Mouse (Mus musculus) intestine, embryonic 16.5 days (tissue): Measurements from ENCODE around the gene Foxp1. TPM values are rescaled to one million over a fixed set of nuclear protein-coding genes. Genes with fewer than 3 reads are reported as not detected.
A peak's percentile ranks its signal among the peaks of the same experiment; 100 is the strongest.

ENCODE experiments used
- ATAC-seq: fragments of 200-750 bp; cut with Nextera tagmentation; 2 replicates; pipeline ENCODE4 v1.8.0; 2017; ENCODE audit warnings: moderate TSS enrichment, moderate library complexity
- H3K27ac ChIP-seq: fragments of 300-500 bp; sonication (generic); 2 replicates; pipeline ENCODE4 v1.5.1; 2014; ENCODE audit warnings: mild to moderate bottlenecking, low read length
- H3K27me3 ChIP-seq: fragments of 300-500 bp; sonication (generic); replicated peaks from 2 replicates; pipeline ENCODE4 v1.6.1; 2014; ENCODE audit warnings: low read length, control low read depth, mixed read lengths; ENCODE audit not compliant: control insufficient read depth, insufficient read depth
- H3K36me3 ChIP-seq: fragments of 300-500 bp; sonication (generic); 2 replicates; pipeline ENCODE4 v1.6.1; 2014; ENCODE audit warnings: low read length, control low read depth; ENCODE audit not compliant: control insufficient read depth, insufficient read depth
- H3K4me1 ChIP-seq: fragments of 300-500 bp; sonication (generic); 2 replicates; pipeline ENCODE4 v1.6.1; 2014; ENCODE audit warnings: low read length, control low read depth, mixed read lengths; ENCODE audit not compliant: control insufficient read depth, insufficient read depth
- H3K4me2 ChIP-seq: fragments of 300-500 bp; sonication (generic); 2 replicates; pipeline ENCODE4 v1.6.1; 2014; ENCODE audit warnings: low read depth, low read length, control low read depth
- H3K4me3 ChIP-seq: fragments of 300-500 bp; sonication (generic); 2 replicates; pipeline ENCODE4 v1.5.1; 2014; ENCODE audit warnings: mild to moderate bottlenecking, low read length
- H3K9ac ChIP-seq: fragments of 300-500 bp; sonication (generic); 2 replicates; pipeline ENCODE4 v1.6.1; 2014; ENCODE audit warnings: low read depth, low read length
- H3K9me3 ChIP-seq: fragments of 300-500 bp; sonication (generic); 2 replicates; pipeline ENCODE4 v1.6.1; 2016; ENCODE audit warnings: low read length, control low read depth; ENCODE audit not compliant: control insufficient read depth
- WGBS: fragments of 180-500 bp; shearing (Covaris S2); extraction: QIAGEN DNeasy Blood & Tissue Kit; methylation state at CpG from one replicate; pipeline ENCODE4 v1.1.7; 2014; 5-methylcytosine and 5-hydroxymethylcytosine counted together
- polyA plus RNA-seq: library from polyadenylated mRNA; unstranded; fragments of >200 nt; fragmentation: Nextera tagmentation; extraction: Ambion mirVana; gene quantifications from 2 replicates; pipeline ENCODE4 v1.2.1, GENCODE M21; 2015

The Foxp1 gene
- polyA plus RNA-seq, 1 experiment from 2014 or later: 74.8 TPM

DNA sequence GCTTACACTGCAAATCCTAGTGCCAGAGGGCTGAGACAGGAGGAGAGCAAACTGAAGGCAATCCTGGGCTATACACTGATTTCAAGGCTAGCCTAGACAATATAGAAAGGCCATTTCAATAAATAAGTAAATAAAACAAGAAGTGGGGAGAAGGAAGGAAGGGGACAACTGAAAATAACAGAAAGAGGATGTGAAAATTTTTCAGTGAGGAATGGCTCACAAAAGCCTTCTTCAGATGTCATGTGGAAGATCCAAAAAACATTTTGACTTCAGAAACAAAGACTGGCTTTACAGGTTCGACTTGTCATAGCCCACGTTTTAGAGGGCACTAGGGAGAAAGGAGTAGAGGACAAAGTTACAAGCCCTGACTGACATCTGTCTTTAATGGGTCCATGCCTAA is 335.1 kb downstream of the Foxp1 start:
- H3K9ac ChIP-seq: no peak overlapping the region
- peaks cover 20% of the 10 kb centered on the region for H3K4me1 ChIP-seq
- H3K4me3 ChIP-seq: no peak overlapping the region
- ATAC-seq: no peak
- no peaks in the 10 kb centered on the region for H3K9me3 ChIP-seq
- WGBS: 74% methylated on average over 2 of the region's 2 CpGs
- H3K36me3 ChIP-seq: no peaks in the 10 kb centered on the region
- no peak overlapping the region for H3K4me2 ChIP-seq
- no peaks in the 10 kb centered on the region for H3K27me3 ChIP-seq
- H3K27ac ChIP-seq: no peak overlapping the region

DNA sequence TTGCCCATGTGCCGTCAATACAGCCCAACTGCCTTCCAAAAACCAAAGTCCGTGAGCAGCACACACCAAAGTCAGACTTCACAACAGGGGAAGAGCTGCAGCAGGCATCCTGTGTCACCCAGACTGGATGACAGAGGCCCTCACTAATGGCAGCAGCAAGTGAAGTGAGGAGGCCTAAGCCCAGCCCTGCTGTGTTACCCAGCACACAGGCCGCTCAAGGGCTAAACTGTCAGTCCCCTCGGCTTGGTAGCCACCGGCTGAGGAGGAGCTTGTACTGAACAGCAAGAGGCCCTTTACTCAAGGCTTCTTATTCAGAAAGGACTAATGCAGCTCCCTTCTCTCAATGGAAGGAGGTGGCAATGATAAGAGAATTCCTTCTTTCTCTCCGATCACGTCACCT is 336.0 kb downstream of the Foxp1 start:
- Histone ChIP-seq H3K4me1 (peaks cover 12% of the 10 kb centered on the region), H3K4me3 (no peak overlapping the region), H3K9me3 (no peaks in the 10 kb centered on the region), H3K27ac (no peak overlapping the region), H3K4me2 (no peak overlapping the region), H3K27me3 (no peaks in the 10 kb centered on the region), H3K36me3 (no peaks in the 10 kb centered on the region), H3K9ac (no peak overlapping the region)
- ATAC-seq: 0 out of 2 replicates have a peak, but pooled peaks have one; percentile 18
- WGBS: 67% methylated on average over 7 of the region's 7 CpGs

DNA sequence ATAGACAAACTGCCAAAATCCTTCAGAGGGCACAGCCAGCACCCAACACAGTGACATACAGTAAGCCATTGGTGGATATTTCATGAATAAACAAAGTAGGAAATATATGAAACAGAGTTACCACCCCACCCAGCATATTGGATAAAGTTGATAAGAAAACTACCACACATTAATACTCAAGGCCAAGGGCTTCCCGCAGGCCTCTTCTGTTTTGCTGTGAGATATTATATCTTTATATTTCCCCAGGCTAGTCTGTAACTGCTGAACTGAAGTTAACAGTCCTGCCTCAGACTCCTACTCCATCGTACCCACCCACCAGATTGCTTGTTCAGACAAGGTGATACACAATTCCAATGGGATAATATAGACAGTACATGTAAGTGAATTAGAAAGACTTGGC is 336.7 kb downstream of the Foxp1 start:
- Histone ChIP-seq H3K4me3 (no peak overlapping the region), H3K36me3 (no peaks in the 10 kb centered on the region), H3K4me2 (no peak overlapping the region), H3K27ac (no peak overlapping the region), H3K4me1 (peaks cover 10% of the 10 kb centered on the region; the same call in 1 of the 2 replicates), H3K9ac (no peak overlapping the region), H3K27me3 (no peaks in the 10 kb centered on the region), H3K9me3 (no peaks in the 10 kb centered on the region)
- WGBS: 86% methylated on average over 2 of the region's 2 CpGs
- no peak for ATAC-seq

DNA sequence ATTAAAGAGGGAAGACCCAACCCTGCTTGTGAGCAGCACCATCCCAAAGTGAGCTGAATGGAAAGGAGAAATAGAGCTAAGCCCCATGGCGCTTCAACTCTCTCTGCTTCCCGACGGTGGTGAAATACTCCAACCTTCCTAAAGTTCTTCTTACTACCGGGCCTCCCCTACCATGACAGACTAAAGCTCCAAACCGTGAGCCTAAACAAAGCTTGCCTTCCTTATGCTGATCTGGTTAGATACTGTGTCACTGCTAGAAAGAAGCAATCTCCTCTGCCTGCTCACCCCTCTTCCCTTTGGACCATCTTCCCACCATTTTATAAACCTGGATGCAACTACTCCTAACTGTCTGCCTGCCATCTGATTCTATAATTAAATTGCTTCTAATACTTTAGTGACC is 338.5 kb downstream of the Foxp1 start:
- 92% methylated on average over 5 of the region's 5 CpGs for WGBS
- Histone ChIP-seq H3K9me3 (no peaks in the 10 kb centered on the region), H3K4me3 (no peak overlapping the region)

DNA sequence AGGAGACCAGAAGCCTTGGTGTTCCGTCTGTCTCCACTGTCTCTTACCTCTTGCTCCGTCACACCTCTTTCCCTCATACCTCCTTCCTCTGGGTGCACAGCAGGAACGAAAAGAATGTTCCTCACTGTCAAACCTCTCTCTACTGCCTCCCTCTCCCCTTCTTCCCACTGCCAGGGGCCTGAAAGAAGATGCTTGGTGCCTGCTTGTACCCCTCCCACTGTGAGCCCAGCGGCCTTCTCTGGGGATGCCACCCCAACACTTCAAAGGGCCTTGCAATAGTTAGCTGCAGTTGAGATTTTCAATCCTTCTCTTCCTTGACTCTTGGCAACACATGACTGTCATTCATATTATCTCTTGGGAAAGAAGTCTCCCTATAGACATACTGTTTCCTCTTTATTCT is 339.7 kb downstream of the Foxp1 start:
- Histone ChIP-seq H3K27ac (no peak overlapping the region), H3K9me3 (no peaks in the 10 kb centered on the region), H3K36me3 (no peaks in the 10 kb centered on the region), H3K4me3 (no peak overlapping the region), H3K9ac (no peak overlapping the region), H3K4me1 (no peaks in the 10 kb centered on the region), H3K27me3 (no peaks in the 10 kb centered on the region), H3K4me2 (no peak overlapping the region)
- ATAC-seq: no peak
- WGBS: 83% methylated on average over 4 of the region's 4 CpGs

More for the DNA sequence above, 338.5 kb downstream of the Foxp1 start:
- no peak overlapping the region for H3K27ac ChIP-seq
- H3K27me3 ChIP-seq: no peaks in the 10 kb centered on the region
- H3K4me2 ChIP-seq: no peak overlapping the region
- no peaks in the 10 kb centered on the region for H3K36me3 ChIP-seq
- ATAC-seq: no peak
- H3K9ac ChIP-seq: no peak overlapping the region
- peaks cover 5% of the 10 kb centered on the region; the same call in 1 of the 2 replicates for H3K4me1 ChIP-seq

DNA sequence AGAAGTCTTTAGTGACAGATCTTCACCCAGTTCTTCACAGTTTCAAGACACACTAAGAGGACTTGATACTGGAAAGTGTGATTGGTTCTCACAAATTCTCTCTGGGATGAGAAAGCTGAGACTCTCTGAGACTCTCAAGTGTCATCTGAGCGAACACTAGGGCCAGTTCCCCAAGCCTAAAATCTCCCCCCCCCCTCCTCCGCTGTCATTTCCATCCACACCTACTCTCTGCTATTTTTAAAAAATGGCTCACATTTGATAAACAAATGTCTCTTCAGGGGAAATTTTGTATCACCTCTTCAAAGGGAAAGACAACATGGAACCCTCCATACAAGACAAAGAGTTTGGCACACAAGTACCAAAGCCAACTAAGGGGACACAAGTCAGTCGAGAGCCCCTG is 346.3 kb downstream of the Foxp1 start:
- H3K9me3 ChIP-seq: no peaks in the 10 kb centered on the region
- H3K4me3 ChIP-seq: no peak overlapping the region
- no peak overlapping the region for H3K4me2 ChIP-seq
- H3K9ac ChIP-seq: no peak overlapping the region
- H3K27ac ChIP-seq: no peak overlapping the region
- 91% methylated on average over 3 of the region's 3 CpGs for WGBS
- peaks cover 29% of the 10 kb centered on the region for H3K4me1 ChIP-seq
- no peaks in the 10 kb centered on the region for H3K27me3 ChIP-seq
- no peaks in the 10 kb centered on the region for H3K36me3 ChIP-seq
- no peak for ATAC-seq

DNA sequence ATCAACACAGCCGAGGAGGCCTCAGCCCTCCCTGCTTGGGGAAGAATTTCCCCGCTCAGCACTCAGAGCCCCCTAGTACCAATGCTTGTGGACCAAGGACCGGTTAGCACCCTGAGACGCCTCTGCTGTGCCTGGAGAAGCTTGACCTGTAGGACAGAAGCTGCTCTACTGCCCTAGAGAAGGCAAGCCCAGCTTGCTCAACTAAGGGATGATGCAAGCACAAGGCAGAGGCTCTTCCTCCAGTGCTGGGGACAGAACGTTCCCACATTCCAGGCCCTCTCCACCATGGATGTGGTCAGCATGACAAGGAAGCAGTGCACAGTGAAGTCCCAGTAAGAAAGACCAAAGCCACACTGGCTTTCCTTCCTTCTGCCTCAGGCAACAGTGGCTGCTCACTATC is 347.1 kb downstream of the Foxp1 start:
- H3K9ac ChIP-seq: no peak overlapping the region
- H3K4me3 ChIP-seq: no peak overlapping the region
- peak overlapping the region; percentile 23; the same call in 1 of the 2 replicates for H3K27ac ChIP-seq
- no peaks in the 10 kb centered on the region for H3K9me3 ChIP-seq
- H3K4me2 ChIP-seq: no peak overlapping the region
- H3K4me1 ChIP-seq: peaks cover 30% of the 10 kb centered on the region
- no peaks in the 10 kb centered on the region for H3K36me3 ChIP-seq
- 54% methylated on average over 5 of the region's 5 CpGs for WGBS
- H3K27me3 ChIP-seq: no peaks in the 10 kb centered on the region
- ATAC-seq: peak; percentile 61

DNA sequence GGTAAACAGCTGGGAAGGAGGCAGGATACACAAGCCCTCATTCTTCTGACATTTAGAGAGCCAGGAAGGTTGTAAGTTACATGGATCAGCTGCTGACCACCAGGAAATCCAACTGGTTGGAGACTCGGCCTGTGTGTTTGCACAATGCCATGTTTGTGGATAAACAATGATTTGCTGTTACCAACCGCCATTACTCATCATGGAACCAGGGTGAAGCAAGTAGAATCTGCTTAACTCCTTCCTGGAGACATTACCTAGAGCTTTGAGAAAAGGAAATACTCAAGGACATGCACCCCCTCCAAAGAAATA is 348.7 kb downstream of the Foxp1 start:
- 33% methylated on average over 2 of the region's 2 CpGs for WGBS
- Histone ChIP-seq H3K9me3 (no peaks in the 10 kb centered on the region), H3K27me3 (no peaks in the 10 kb centered on the region), H3K36me3 (no peaks in the 10 kb centered on the region), H3K27ac (peak overlapping the region; percentile 83), H3K4me2 (peak overlapping the region; percentile 39), H3K4me1 (peaks cover 33% of the 10 kb centered on the region), H3K4me3 (no peak overlapping the region), H3K9ac (no peak overlapping the region)
- no peak for ATAC-seq

DNA sequence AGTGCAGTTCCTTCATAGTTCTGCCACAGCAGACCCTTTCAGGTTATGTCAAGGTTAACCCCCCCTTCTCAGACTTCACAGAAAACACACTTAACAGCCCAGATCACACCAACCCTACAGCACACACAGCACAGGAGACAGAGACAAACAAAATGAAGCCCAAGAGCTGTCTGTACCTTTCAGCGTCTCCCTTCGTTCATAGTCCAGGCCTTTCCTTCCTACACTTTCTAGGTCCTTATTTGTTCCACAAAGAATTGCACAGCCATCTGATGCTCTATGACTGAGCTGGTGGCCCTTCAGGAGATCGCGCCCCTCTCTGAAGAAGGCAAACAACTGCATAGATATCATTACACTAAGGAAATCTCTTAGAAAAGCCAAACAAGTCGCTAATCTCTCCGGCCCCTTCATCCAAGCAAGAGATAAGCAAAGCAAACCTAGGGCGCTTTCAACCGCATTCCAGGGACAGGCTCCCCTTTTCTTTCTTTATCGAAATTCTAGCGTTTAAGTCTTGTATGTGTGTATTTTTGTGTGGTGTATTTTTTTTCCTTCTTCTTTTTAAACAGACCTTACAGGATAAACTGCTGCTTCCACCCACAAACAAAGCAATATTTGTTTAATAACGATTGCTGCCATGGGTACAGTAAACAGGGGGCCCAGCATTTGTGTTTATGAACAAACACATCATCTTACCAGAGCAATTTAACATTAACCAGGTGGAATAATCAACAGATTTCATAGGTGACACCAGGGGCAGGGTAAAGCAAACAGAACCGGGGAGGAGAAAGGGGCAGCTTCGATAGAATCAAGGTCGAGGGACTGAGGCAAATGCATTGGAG is 349.2 kb downstream of the Foxp1 start:
- Histone ChIP-seq H3K9me3 (no peaks in the 10 kb centered on the region), H3K4me3 (peak overlapping the region; percentile 15), H3K27ac (peak overlapping the region; percentile 83), H3K4me2 (peak overlapping the region; percentile 39), H3K4me1 (peaks cover 35% of the 10 kb centered on the region), H3K27me3 (no peaks in the 10 kb centered on the region), H3K9ac (peak overlapping the region; percentile 41), H3K36me3 (no peaks in the 10 kb centered on the region)
- WGBS: 34% methylated on average over 14 of the region's 14 CpGs
- peak; percentile 30 for ATAC-seq

DNA sequence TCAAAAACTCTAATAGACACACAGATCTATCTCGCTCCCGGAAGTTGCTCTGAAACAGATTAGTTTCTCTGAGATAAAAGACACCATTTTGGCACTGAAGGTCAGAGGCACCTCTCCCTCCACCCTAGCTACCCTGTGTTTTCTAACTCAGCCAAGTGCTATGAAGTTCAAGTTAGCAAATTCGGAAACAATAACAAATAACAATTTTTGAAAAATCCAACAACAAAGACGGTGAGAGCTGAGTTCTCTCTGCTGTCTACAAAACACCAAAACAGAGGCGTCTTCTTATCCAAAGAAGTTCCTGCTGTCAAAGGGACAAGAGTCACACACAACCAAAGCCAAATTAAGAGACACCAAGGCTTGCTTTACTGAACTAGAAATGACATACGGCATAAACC is 349.9 kb downstream of the Foxp1 start:
- H3K4me1 ChIP-seq: peaks cover 37% of the 10 kb centered on the region
- 52% methylated on average over 6 of the region's 6 CpGs for WGBS
- H3K36me3 ChIP-seq: no peaks in the 10 kb centered on the region
- H3K9me3 ChIP-seq: no peaks in the 10 kb centered on the region
- ATAC-seq: peak; percentile 3; the same call in 1 of the 2 replicates
- H3K4me3 ChIP-seq: peak overlapping the region; percentile 15
- peak overlapping the region; percentile 39 for H3K4me2 ChIP-seq
- peak overlapping the region; percentile 41 for H3K9ac ChIP-seq
- H3K27me3 ChIP-seq: no peaks in the 10 kb centered on the region
- peak overlapping the region; percentile 83 for H3K27ac ChIP-seq
